In genomic region chr14:87427032-87427431, GRCm38 (mm10) we compare ENCODE assay signal across 19 mouse cellular contexts. TPM values are rescaled to one million over a fixed set of nuclear protein-coding genes. Genes with fewer than 3 reads are reported as not detected.
A peak's percentile ranks its signal among the peaks of the same experiment; 100 is the strongest.
DNase-seq lines count a peak whose midpoint lies in the region; ATAC-seq lines count a peak whose summit lies in the region.
"Had no signal": no experiment of that assay in that cellular context is flagged by ENCODE, and none has a peak within 500 bp of the region (broad histone marks: within the 10 kb centered on the region; RNA-seq: fewer than 3 reads in every experiment).

No protein-coding gene starts in this region.

- ATAC-seq in erythroblast, adult 5-6 weeks (replicated peaks; ENCODE audit: low FRiP score, poor library complexity, severe bottlenecking), result 0 out of 2 replicates have a peak, but pooled peaks have one; percentile 48
- ATAC-seq in liver, embryonic 12.5 days, result peak; percentile 70
- ATAC-seq in liver, embryonic 16.5 days (ENCODE audit: low read depth), result peak; percentile 81
- no peak for ATAC-seq in forebrain, embryonic 14.5 days
- no peak for ATAC-seq in forebrain, embryonic 12.5 days (ENCODE audit: low FRiP score)
- ATAC-seq in inflammation-experienced regulatory T-cells, adult 6 months, result no peak
- ATAC-seq: forebrain, embryonic 13.5 days; intestine, embryonic 16.5 days had no signal

- H3K4me2 ChIP-seq in liver, embryonic 12.5 days, result no peak overlapping the region
- H3K4me2 ChIP-seq in liver, embryonic 16.5 days (ENCODE audit: low read depth, low read length), result no peak overlapping the region
- H3K4me2 ChIP-seq in forebrain, embryonic 14.5 days (ENCODE audit: low read length), result no peak overlapping the region
- H3K4me2 ChIP-seq in forebrain, embryonic 12.5 days, result no peak overlapping the region
- H3K4me2 ChIP-seq: forebrain, embryonic 13.5 days; hindbrain, embryonic 14.5 days had no signal

- H3K36me3 ChIP-seq in liver, embryonic 12.5 days, result no peaks in the 10 kb centered on the region
- no peaks in the 10 kb centered on the region for H3K36me3 ChIP-seq in liver, embryonic 16.5 days (ENCODE audit: control insufficient read depth, insufficient read depth)
- no peaks in the 10 kb centered on the region for H3K36me3 ChIP-seq in forebrain, embryonic 14.5 days (ENCODE audit: control insufficient read depth, insufficient read depth, low read length)
- no peaks in the 10 kb centered on the region for H3K36me3 ChIP-seq in forebrain, embryonic 12.5 days (replicated peaks)
- H3K36me3 ChIP-seq: embryonic facial prominence, embryonic 10.5 days; heart, embryonic 12.5 days; hindbrain, embryonic 10.5 days had no signal

- no peaks in the 10 kb centered on the region for H3K9me3 ChIP-seq in liver, embryonic 12.5 days (replicated peaks)
- no peaks in the 10 kb centered on the region for H3K9me3 ChIP-seq in liver, embryonic 16.5 days (replicated peaks; ENCODE audit: control insufficient read depth, low read length)
- H3K9me3 ChIP-seq in forebrain, embryonic 14.5 days (replicated peaks; ENCODE audit: control insufficient read depth, low read length), result no peaks in the 10 kb centered on the region
- H3K9me3 ChIP-seq in forebrain, embryonic 12.5 days, result no peaks in the 10 kb centered on the region
- H3K9me3 ChIP-seq: embryonic facial prominence, embryonic 10.5 days; forebrain, embryonic 13.5 days; heart, embryonic 12.5 days; hindbrain, embryonic 10.5 days had no signal

- H3K9ac ChIP-seq in liver, embryonic 12.5 days, result no peak overlapping the region
- no peak overlapping the region for H3K9ac ChIP-seq in liver, embryonic 16.5 days (ENCODE audit: low read depth, low read length)
- H3K9ac ChIP-seq in forebrain, embryonic 14.5 days (ENCODE audit: low read length), result no peak overlapping the region
- no peak overlapping the region for H3K9ac ChIP-seq in forebrain, embryonic 12.5 days
- H3K9ac ChIP-seq: forebrain, embryonic 13.5 days; heart, embryonic 12.5 days; hindbrain, embryonic 14.5 days had no signal

- H3K4me1 ChIP-seq in liver, embryonic 12.5 days, result peaks cover 32% of the 10 kb centered on the region
- H3K4me1 ChIP-seq in liver, embryonic 16.5 days (ENCODE audit: control insufficient read depth, low read depth, low read length), result peaks cover 16% of the 10 kb centered on the region
- no peaks in the 10 kb centered on the region for H3K4me1 ChIP-seq in forebrain, embryonic 14.5 days (ENCODE audit: control insufficient read depth, insufficient read depth, low read length)
- no peaks in the 10 kb centered on the region for H3K4me1 ChIP-seq in forebrain, embryonic 12.5 days

- no peak overlapping the region for H3K27ac ChIP-seq in liver, embryonic 12.5 days
- no peak overlapping the region for H3K27ac ChIP-seq in liver, embryonic 16.5 days (ENCODE audit: low read length)
- H3K27ac ChIP-seq in forebrain, embryonic 14.5 days (ENCODE audit: low read depth, low read length), result no peak overlapping the region
- H3K27ac ChIP-seq in forebrain, embryonic 12.5 days, result no peak overlapping the region
- H3K27ac ChIP-seq: embryonic facial prominence, embryonic 10.5 days; forebrain, embryonic 13.5 days; hindbrain, embryonic 10.5 days; hindbrain, embryonic 14.5 days had no signal

- H3K27me3 ChIP-seq in liver, embryonic 12.5 days (replicated peaks), result no peaks in the 10 kb centered on the region
- H3K27me3 ChIP-seq in liver, embryonic 16.5 days (ENCODE audit: control insufficient read depth, insufficient read depth, low read depth, low read length), result no peaks in the 10 kb centered on the region
- no peaks in the 10 kb centered on the region for H3K27me3 ChIP-seq in forebrain, embryonic 14.5 days (replicated peaks; ENCODE audit: control insufficient read depth, insufficient read depth, low read length)
- no peaks in the 10 kb centered on the region for H3K27me3 ChIP-seq in forebrain, embryonic 12.5 days
- H3K27me3 ChIP-seq: forebrain, embryonic 13.5 days; heart, embryonic 12.5 days had no signal

- WGBS in liver, embryonic 12.5 days (ENCODE audit: insufficient replicate concordance), result 50% methylated on average over 4 of the region's 4 CpGs
- 46% methylated on average over 4 of the region's 4 CpGs for WGBS in liver, embryonic 16.5 days (ENCODE audit: insufficient replicate concordance)
- WGBS in forebrain, embryonic 14.5 days, result 87% methylated on average over 4 of the region's 4 CpGs
- 87% methylated on average over 4 of the region's 4 CpGs for WGBS in forebrain, embryonic 12.5 days

- H3K4me3 ChIP-seq in liver, embryonic 12.5 days, result no peak overlapping the region
- H3K4me3 ChIP-seq in liver, embryonic 16.5 days (ENCODE audit: low read depth, low read length), result no peak overlapping the region
- no peak overlapping the region for H3K4me3 ChIP-seq in forebrain, embryonic 14.5 days (ENCODE audit: low read depth, low read length)
- no peak overlapping the region for H3K4me3 ChIP-seq in forebrain, embryonic 12.5 days (replicated peaks)
- H3K4me3 ChIP-seq: embryonic facial prominence, embryonic 10.5 days; erythroblast, embryonic 14.5 days; forebrain, embryonic 13.5 days; heart, embryonic 12.5 days; hindbrain, embryonic 10.5 days had no signal

- no peak for DNase-seq in forebrain, embryonic 14.5 days (ENCODE audit: low spot score)
- no peak for DNase-seq in urinary bladder, postnatal 36 days (ENCODE audit: low spot score in 2 of 2)
- DNase-seq: adrenal gland, postnatal 10 days; cerebellum, adult 11-12 months; cerebellum, adult 9-10 months; cerebellum, postnatal 25 days; gastrocnemius, postnatal 10 days had no signal

RNA-seq across cellular contexts. Expression of gene Tdrd3, which starts 10.6 kb away (rescaled TPM):
- 13.8 and 32.1 TPM in 2 replicates for total RNA-seq in erythroblast, adult 5-6 weeks (2015; ENCODE audit: low replicate concordance)
- 11.7 and 18.3 TPM in 2 replicates for total RNA-seq in erythroblast, adult 5-6 weeks (2017; ENCODE audit: low replicate concordance)
- 13.5 and 14.1 TPM in 2 replicates for polyA plus RNA-seq in liver, embryonic 12.5 days (2016; fragmentation: Nextera tagmentation; extraction: Ambion mirVana)
- 7.0 and 7.1 TPM in 2 replicates for polyA plus RNA-seq in liver, embryonic 16.5 days (2015; fragmentation: Nextera tagmentation; extraction: Ambion mirVana)
- polyA plus RNA-seq in forebrain, embryonic 14.5 days (2014; fragmentation: Nextera tagmentation; extraction: Ambion mirVana), result 56.8 and 62.3 TPM in 2 replicates
- polyA plus RNA-seq in forebrain, embryonic 12.5 days (2016; fragmentation: Nextera tagmentation; extraction: Ambion mirVana), result 47.5 and 48.3 TPM in 2 replicates
- polyA plus RNA-seq in inflammation-experienced regulatory T-cells, adult 6 months (2017; shearing (Covaris generic)), result 10 to 100 TPM; 16.7 to 25.3 (median 23.7) TPM

Comparison
In these comparisons a context has a peak if more than half of its experiments do, and no peak if none do; other contexts are left out.
1. ATAC-seq: peak in erythroblast, adult 5-6 weeks (single experiment), liver, embryonic 12.5 days (single experiment) and liver, embryonic 16.5 days (single experiment); none in forebrain, embryonic 14.5 days (single experiment), forebrain, embryonic 12.5 days (single experiment) and inflammation-experienced regulatory T-cells, adult 6 months (single experiment).